Mouse (Mus musculus) liver, embryonic 14.5 days (tissue): ENCODE data around the gene Ldlrad2. TPM values are rescaled to one million over a fixed set of nuclear protein-coding genes. Genes with fewer than 3 reads are reported as not detected.

Experiments used
- ATAC-seq: fragments of 200-750 bp; cut with Nextera tagmentation; 2 replicates; pipeline ENCODE4 v1.8.0; 2017; ENCODE audit warnings: moderate number of reproducible peaks, mild to moderate bottlenecking, moderate library complexity; ENCODE audit not compliant: insufficient read depth
- DNase-seq, 3 experiments: peaks; one replicate each; pipeline ENCODE4 v3.0.0-alpha.2; 2012 to 2013; ENCODE audit warnings: low read depth in 3 of 3, low spot score in 3 of 3
- H3K27ac ChIP-seq: fragments of 300-500 bp; sonication (generic); 2 replicates; pipeline ENCODE4 v1.5.1; 2014; ENCODE audit warnings: moderate library complexity, mild to moderate bottlenecking, control low read depth, inconsistent platforms
- H3K27me3 ChIP-seq: fragments of 300-500 bp; sonication (generic); 2 replicates; pipeline ENCODE4 v1.6.1; 2014; ENCODE audit warnings: mild to moderate bottlenecking, low read length, moderate library complexity; ENCODE audit not compliant: control insufficient read depth, insufficient read depth
- H3K36me3 ChIP-seq: fragments of 300-500 bp; sonication (generic); replicated peaks from 2 replicates; pipeline ENCODE4 v1.6.1; 2014; ENCODE audit warnings: low read depth; ENCODE audit not compliant: control insufficient read depth, insufficient read depth
- H3K4me1 ChIP-seq, 2 experiments: fragments of 200-500 bp in 1 of 2; fragments of 300-500 bp in 1 of 2; sonication (generic) in 1 of 2; replicated peaks; 2 replicates each; pipeline ENCODE4 v1.6.1; 2012 to 2014; ENCODE audit warnings: antibody characterized with exemption in 1 of 2, inconsistent platforms in 1 of 2, low read length in 1 of 2; ENCODE audit not compliant: control insufficient read depth in 2 of 2, insufficient read depth in 2 of 2
- H3K4me2 ChIP-seq: fragments of 300-500 bp; sonication (generic); 2 replicates; pipeline ENCODE4 v1.6.1; 2014; ENCODE audit warnings: low read depth, mild to moderate bottlenecking, control low read depth, moderate library complexity
- H3K4me3 ChIP-seq, 2 experiments: fragments of 200-500 bp in 1 of 2; fragments of 300-500 bp in 1 of 2; sonication (generic) in 1 of 2; 2 replicates each; pipeline ENCODE4 v1.5.1; 2012 to 2014; ENCODE audit warnings: low read depth in 2 of 2, low read length in 2 of 2, mild to moderate bottlenecking in 2 of 2, control low read depth in 1 of 2, inconsistent platforms in 1 of 2, moderate library complexity in 1 of 2; ENCODE audit not compliant: insufficient read depth in 1 of 2
- H3K9ac ChIP-seq: fragments of 300-500 bp; sonication (generic); replicated peaks from 2 replicates; pipeline ENCODE4 v1.6.1; 2014; ENCODE audit warnings: mild to moderate bottlenecking, control low read depth, moderate library complexity
- H3K9me3 ChIP-seq: fragments of 300-500 bp; sonication (generic); 2 replicates; pipeline ENCODE4 v1.6.1; 2016; ENCODE audit warnings: low read length, mixed read lengths; ENCODE audit not compliant: control insufficient read depth
- CTCF ChIP-seq: IDR thresholded peaks from 2 replicates; pipeline ENCODE4 v1.5.1; 2016; ENCODE audit warnings: antibody characterized with exemption, low read depth, control low read depth
- EP300 ChIP-seq: IDR thresholded peaks from 2 replicates; pipeline ENCODE4 v1.6.1; 2016; ENCODE audit warnings: antibody characterized with exemption, low read depth
- WGBS: fragments of 180-500 bp; shearing (Covaris S2); extraction: QIAGEN DNeasy Blood & Tissue Kit; methylation state at CpG from one replicate; pipeline ENCODE4 v1.1.7; 2014; ENCODE audit not compliant: insufficient replicate concordance; 5-methylcytosine and 5-hydroxymethylcytosine counted together
- polyA plus RNA-seq, 2 experiments: library from polyadenylated mRNA; depleted of rRNA in 1 of 2; stranded (reverse) in 1 of 2; unstranded in 1 of 2; fragments of >200 nt; fragmentation: Nextera tagmentation in 1 of 2; extraction: Ambion mirVana in 1 of 2; gene quantifications; 2 replicates each; pipeline versions ENCODE4 v1.2.1 to v1.2.3; 2012 to 2014

The Ldlrad2 gene
- polyA plus RNA-seq, 2 experiments = not detected

DNA sequence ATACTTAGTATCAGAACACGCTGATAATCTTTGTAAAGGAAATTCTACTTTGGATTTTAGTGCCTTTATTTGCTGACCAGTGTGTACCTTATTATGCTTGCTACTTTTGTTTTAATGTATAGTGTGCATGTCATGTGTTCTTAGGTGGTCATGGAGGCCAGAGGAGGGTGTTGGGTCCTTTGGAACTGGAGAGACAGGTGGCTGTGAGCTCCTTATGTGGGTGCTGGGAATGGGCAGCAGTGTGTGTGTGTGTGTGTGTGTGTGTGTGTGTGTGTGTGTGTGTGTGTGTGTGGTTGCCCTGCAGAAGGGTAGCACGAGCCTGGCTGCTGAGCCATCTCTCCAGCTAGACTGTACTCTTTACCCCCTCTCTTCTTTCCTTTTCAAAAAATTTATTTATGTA is 32.7 kb upstream of the Ldlrad2 start:
- H3K36me3 ChIP-seq = peaks cover 56% of the 10 kb centered on the region
- H3K9ac ChIP-seq = no peak overlapping the region
- H3K4me2 ChIP-seq = no peak overlapping the region
- WGBS = 88% methylated on average over 2 of the region's 2 CpGs
- H3K9me3 ChIP-seq = no peaks in the 10 kb centered on the region
- no peak overlapping the region for H3K27ac ChIP-seq
- peaks cover 11 to 16% of the 10 kb centered on the region in 2 experiments for H3K4me1 ChIP-seq
- TF ChIP-seq EP300 = no peak
- TF ChIP-seq CTCF = no peak
- no peaks in the 10 kb centered on the region for H3K27me3 ChIP-seq
- ATAC-seq = no peak
- H3K4me3 ChIP-seq = no peak overlapping the region
- DNase-seq = no peak

DNA sequence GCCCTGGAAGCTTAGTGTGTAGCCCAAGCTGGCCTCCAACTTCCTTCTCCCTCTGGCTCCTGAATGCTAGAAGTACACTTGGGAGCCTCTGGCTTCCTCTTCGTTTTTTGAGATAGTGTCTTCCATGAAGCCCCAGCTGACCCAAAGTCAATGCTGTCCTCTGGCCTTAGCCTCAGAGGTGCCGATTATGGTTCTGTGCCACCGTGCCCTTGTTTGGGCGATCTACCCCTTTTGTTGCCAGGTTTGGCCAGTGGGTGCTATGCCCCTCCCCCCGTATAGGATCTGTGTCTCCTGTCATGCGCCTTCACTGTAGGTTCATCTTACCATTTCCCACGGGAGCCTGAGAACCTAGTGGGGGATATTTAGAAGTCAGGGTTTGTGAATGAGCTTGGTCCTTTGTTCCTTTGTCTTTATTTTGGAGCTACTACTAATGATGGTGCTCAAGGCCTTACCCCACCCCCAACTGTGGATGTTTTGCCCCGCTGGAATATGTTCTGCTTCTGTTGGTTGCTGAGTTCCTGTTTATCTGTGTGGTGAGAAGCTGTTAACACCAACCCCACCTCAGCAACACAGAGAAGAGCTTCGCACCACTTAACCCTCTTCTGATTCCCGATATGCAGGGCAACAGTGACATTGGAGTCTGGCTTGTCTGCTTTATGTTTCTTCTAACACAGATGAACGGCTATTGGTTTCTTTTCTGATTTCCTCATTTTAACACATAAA is 29.2 kb upstream of the Ldlrad2 start:
- H3K9ac ChIP-seq = 0 out of 2 replicates have a peak overlapping the region, but pooled peaks have one; percentile 23
- WGBS = 22% methylated on average over 11 of the region's 11 CpGs
- peaks cover 20 to 33% of the 10 kb centered on the region in 2 experiments for H3K4me1 ChIP-seq
- ATAC-seq = no peak
- no peak overlapping the region for H3K27ac ChIP-seq
- no peak for TF ChIP-seq CTCF
- TF ChIP-seq EP300 = no peak
- DNase-seq = no peak
- peak overlapping the region; percentile 4; the same call in 1 of the 2 replicates for H3K4me2 ChIP-seq
- H3K27me3 ChIP-seq = no peaks in the 10 kb centered on the region
- no peak overlapping the region for H3K4me3 ChIP-seq
- H3K9me3 ChIP-seq = no peaks in the 10 kb centered on the region
- H3K36me3 ChIP-seq = peaks cover 31% of the 10 kb centered on the region

DNA sequence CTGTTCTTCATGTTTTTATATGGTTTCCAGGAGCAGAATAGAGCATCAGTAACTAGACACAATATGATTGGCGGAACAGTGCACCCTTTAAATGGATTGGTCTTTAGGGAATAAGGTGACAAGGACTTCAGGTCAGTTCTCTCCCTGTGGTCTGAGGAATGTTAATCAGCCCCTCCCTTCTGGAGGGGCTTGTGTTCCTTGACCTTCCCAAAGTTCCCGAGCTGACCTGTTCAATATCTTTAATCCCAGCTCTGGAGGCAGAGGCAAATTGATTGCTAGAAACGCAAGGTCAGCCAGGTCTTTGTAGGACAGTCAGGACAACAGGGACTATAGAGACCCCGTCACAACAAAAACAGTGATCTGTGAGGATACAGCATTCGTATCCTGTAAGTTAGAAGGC is 24.2 kb upstream of the Ldlrad2 start:
- H3K9ac ChIP-seq = peak overlapping the region; percentile 31; the same call in 1 of the 2 replicates
- no peaks in the 10 kb centered on the region for H3K36me3 ChIP-seq
- H3K4me2 ChIP-seq = no peak overlapping the region; the same call in 1 of the 2 replicates
- WGBS = 77% methylated on average over 5 of the region's 5 CpGs
- TF ChIP-seq EP300 = no peak
- no peak for TF ChIP-seq CTCF
- H3K27ac ChIP-seq = no peak overlapping the region
- peaks cover 35 to 46% of the 10 kb centered on the region in 2 experiments for H3K4me1 ChIP-seq
- DNase-seq (no peak), ATAC-seq (no peak)
- no peaks in the 10 kb centered on the region for H3K27me3 ChIP-seq
- no peaks in the 10 kb centered on the region for H3K9me3 ChIP-seq
- no peak overlapping the region for H3K4me3 ChIP-seq

DNA sequence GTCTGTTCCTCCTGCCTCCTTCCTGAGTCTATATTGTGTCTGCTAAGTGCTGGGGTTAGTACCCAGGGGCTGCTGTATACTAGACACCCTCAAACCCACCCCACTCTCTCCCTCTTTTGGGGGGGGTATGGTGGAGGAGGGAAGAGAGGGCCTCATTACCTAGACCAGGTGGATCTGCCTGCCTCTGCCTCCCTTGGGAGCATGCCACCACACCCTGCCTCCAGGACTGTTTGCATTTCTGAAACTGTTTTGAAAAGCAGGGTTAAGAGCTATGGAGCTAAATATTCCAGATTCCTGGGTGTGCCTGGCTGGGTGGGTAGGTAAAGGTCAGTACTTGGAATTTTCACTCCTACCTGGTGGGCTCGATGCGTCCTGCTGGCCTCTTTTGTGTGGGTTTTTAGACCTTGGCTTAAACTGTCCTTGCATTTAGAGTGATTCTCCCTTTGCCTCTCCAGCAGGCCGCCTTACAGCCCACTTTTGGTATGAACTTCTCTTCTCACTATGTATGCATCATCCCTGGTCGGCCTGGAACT is 22.8 kb upstream of the Ldlrad2 start:
- no peaks in the 10 kb centered on the region for H3K36me3 ChIP-seq
- peak overlapping the region; percentile 27; the same call in 1 of the 2 replicates for H3K9ac ChIP-seq
- H3K27me3 ChIP-seq = no peaks in the 10 kb centered on the region
- DNase-seq = no peak
- no peak for ATAC-seq
- peaks cover 27 to 36% of the 10 kb centered on the region in 2 experiments for H3K4me1 ChIP-seq
- H3K27ac ChIP-seq = no peak overlapping the region
- H3K9me3 ChIP-seq = no peaks in the 10 kb centered on the region
- H3K4me2 ChIP-seq = no peak overlapping the region; the same call in 1 of the 2 replicates
- TF ChIP-seq EP300 = no peak
- no peak for TF ChIP-seq CTCF
- WGBS = 80% methylated on average over 4 of the region's 4 CpGs
- no peak overlapping the region for H3K4me3 ChIP-seq

DNA sequence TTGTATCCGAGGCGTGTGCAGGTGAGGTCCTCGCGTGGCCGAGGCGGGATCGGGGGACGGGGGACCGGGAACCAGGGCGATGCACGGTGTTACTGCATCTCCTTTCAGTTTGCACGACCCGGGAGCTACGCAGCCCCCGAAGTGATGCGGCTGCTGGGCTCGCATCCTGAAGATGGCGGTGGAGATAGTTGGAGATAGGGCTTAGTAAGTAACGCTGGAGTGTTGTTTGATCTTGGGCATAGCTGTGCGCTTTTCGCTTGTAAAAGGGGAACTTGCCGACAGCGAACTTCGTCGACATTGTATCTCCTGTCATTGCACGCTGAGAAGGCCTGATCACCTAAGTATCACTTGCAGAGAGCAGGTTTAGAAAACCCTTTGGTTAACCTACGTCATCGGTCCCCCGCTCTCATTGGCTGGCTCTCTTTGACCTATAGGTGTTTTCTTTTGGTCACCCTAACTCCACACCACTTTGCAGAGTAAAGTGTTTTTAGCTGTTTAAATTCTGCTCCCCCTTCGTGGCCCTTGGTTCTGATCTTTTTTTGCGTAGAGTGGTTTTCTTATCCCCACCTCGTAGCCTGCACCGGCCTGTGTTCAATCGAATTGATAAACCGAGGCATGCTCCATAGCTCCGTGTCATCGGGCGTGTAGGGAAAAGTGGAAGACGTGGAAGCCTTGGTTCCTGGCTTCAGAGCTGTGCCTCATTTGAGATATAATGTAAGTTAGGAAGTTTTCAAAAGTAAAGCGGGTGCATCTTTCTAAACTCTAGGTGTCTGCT is 20.3 kb upstream of the Ldlrad2 start:
- DNase-seq (peak; percentile 47 to 72 (median 55)), ATAC-seq (peak; percentile 47)
- TF ChIP-seq CTCF (no peak), EP300 (no peak)
- Histone ChIP-seq H3K9me3 (no peaks in the 10 kb centered on the region), H3K4me1 (peaks cover 23 to 26% of the 10 kb centered on the region in 2 experiments), H3K27ac (peak overlapping the region; percentile 98), H3K9ac (peak overlapping the region; percentile 73), H3K36me3 (no peaks in the 10 kb centered on the region), H3K4me3 (peak overlapping the region; percentile 76 to 79), H3K4me2 (peak overlapping the region; percentile 78), H3K27me3 (no peaks in the 10 kb centered on the region)
- WGBS = 1% methylated on average over 40 of the region's 40 CpGs
